Mouse (Mus musculus) induced T-regulatory cell, adult 2 months (primary cell): ENCODE results near the gene Ptcra.
"Not testable (repeated sequence)": the region's sequence is repeated elsewhere in the genome, so short reads cannot be mapped to it uniquely, and the experiment has no call there.

ENCODE experiments used
- DNase-seq: peaks from one replicate; pipeline ENCODE4 v3.0.0-alpha.2; 2012; ENCODE audit warnings: low read depth

Gene Ptcra

GRCm38 (mm10) chr17:46763544-46763943, at the start of gene Ptcra:
Gene Ptcra (minus strand): TSS chr17:46763712.
- DNase-seq = no peak

GRCm38 (mm10) chr17:46812442-46812841, 48.9 kb upstream of the Ptcra start:
- no peak for DNase-seq

GRCm38 (mm10) chr17:46810672-46811071, 47.2 kb upstream of the Ptcra start:
- no peak for DNase-seq

GRCm38 (mm10) chr17:46809131-46809830, 45.8 kb upstream of the Ptcra start:
- DNase-seq = no peak

GRCm38 (mm10) chr17:46808376-46808775, 44.9 kb upstream of the Ptcra start:
- DNase-seq = no peak

- DNase-seq = no peak
These were observed 38.2 kb upstream of the Ptcra start for GRCm38 (mm10) chr17:46801761-46802160.

GRCm38 (mm10) chr17:46799680-46800079, 36.2 kb upstream of the Ptcra start:
- DNase-seq = no peak

- DNase-seq = no peak
These were observed 33.9 kb upstream of the Ptcra start for GRCm38 (mm10) chr17:46797386-46797785.

GRCm38 (mm10) chr17:46796743-46797142, 33.2 kb upstream of the Ptcra start:
- DNase-seq = no peak

- DNase-seq = no peak
These were observed 29.5 kb upstream of the Ptcra start for GRCm38 (mm10) chr17:46792963-46793362.

GRCm38 (mm10) chr17:46787974-46788373, 24.5 kb upstream of the Ptcra start:
- DNase-seq = not testable (repeated sequence)

- no peak for DNase-seq
These were observed 23.4 kb upstream of the Ptcra start for GRCm38 (mm10) chr17:46786952-46787351.

- no peak for DNase-seq
These were observed 19.7 kb upstream of the Ptcra start for GRCm38 (mm10) chr17:46783222-46783565.

GRCm38 (mm10) chr17:46782341-46783221, 19.1 kb upstream of the Ptcra start, which contains the start of gene Rpl7l1:
Gene Rpl7l1 (minus strand): TSS chr17:46782672.
- peak; percentile 97 for DNase-seq

- no peak for DNase-seq
These were observed 18.4 kb upstream of the Ptcra start for GRCm38 (mm10) chr17:46781876-46782275.

GRCm38 (mm10) chr17:46776087-46776486, 12.6 kb upstream of the Ptcra start:
- no peak for DNase-seq

- DNase-seq = no peak
These were observed 11.6 kb upstream of the Ptcra start for GRCm38 (mm10) chr17:46775070-46775469.

GRCm38 (mm10) chr17:46774131-46774472, 10.6 kb upstream of the Ptcra start:
- DNase-seq = no peak

GRCm38 (mm10) chr17:46773278-46774130, 10.0 kb upstream of the Ptcra start:
- peak; percentile 55 for DNase-seq

GRCm38 (mm10) chr17:46772404-46773277, 9.1 kb upstream of the Ptcra start, which contains the start of gene 2310039H08Rik:
Gene 2310039H08Rik (plus strand): TSS chr17:46772635.
- peak; percentile 92 for DNase-seq

- DNase-seq = no peak
These were observed 8.5 kb upstream of the Ptcra start for GRCm38 (mm10) chr17:46772038-46772403.
